12 mouse cellular contexts compared by ENCODE assay signal in genomic region chr6:135383919-135384318, GRCm38 (mm10).
"Had no signal": no experiment of that assay in that cellular context is flagged by ENCODE, and none has a peak within 500 bp of the region (broad histone marks: within the 10 kb centered on the region; RNA-seq: fewer than 3 reads in every experiment).

No protein-coding gene starts in this region.

- DNase-seq: left cerebral cortex, postnatal 4 days; liver; liver, embryonic 13.5 days; liver, postnatal 0 days; lung, adult 18-20 months; lung, adult 2 months; lung, embryonic 14.5 days; lung, postnatal 10 days; lung, postnatal 14 days; lung, postnatal 36 days; lung, postnatal 4 days; midbrain, embryonic 14.5 days had no signal
